Mouse (Mus musculus): ENCODE results near the gene Cd86.

Gene Cd86

DNA sequence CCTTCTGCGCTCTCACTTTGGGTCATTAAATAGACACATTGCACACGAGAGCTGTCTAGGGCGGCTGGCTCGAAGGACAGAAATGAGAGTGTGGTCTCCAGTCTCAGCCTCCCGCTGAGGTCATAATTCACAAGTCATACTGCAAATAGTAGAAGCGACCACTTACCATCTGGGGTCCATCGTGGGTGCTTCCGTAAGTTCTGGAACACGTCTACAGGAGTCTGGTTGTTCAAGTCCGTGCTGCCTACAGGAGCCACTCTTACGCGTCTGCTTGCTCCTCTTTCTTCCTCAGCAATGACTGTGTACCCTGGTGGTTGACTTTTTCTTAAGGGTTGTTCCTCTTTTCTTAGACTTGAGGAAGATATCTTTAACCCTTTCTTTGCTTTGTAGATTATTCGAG lies at the start of gene Cd86:
TSS of gene Cd86 (minus strand) at position 300 of the 400 bp plus-strand sequence.
- DNase-seq: peak; percentile 7

DNA sequence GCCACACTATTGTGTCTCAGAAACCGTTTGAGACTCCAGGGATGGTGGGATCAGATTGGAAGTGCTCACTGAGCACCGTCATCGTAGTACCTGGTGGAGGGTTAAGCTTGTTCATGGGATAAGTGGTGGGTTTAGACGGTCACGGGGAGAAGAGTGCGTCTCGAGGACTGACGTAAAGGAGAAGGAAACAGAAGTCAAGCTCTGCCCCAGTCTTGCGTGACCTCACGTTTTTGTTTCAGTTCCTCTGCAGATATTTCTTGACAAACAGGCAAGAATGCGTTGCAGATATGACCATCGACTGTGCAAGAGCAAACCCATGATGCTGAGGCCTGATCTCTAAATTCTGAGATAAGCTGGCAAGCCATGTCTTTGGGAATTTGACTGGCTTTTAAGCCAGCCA lies 45.9 kb upstream of the Cd86 start:
- no peak for DNase-seq

DNA sequence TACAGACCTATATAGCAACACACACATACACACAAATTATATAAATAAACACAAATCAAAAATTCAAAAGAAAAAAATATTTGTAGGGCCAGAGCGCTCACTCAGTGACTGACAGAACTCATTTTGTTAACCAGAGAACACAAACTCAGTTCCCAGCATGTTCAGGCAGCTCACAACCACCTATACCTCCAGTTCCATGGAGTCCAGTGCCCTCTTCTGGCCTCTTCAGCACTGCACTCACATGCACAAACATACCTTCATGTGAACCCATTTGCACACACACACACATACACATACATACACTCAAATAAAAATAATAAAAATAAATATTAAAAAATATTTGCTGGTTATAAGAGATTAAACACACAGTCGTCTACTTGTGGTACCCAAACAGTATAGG lies 44.9 kb upstream of the Cd86 start:
- DNase-seq: no peak

DNA sequence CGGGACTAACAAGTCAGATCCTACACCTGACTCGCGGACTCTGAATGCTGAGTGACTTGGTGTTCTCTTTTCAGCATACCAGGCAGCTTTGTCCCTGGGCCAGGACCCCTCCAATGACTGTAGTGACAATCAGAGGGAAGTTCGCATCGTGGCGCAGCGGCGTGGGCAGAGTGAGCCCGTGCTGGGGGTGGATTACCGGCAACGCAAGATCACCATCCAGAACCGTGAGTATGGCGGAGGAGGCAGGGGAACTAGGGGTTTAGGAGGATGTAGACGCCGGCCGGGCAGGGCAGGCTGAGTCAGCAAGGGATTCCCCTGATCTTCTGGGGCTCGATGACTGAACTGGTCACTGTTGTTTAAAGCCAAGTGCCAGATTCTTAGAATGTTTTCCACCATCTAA lies 43.5 kb upstream of the Cd86 start:
- no peak for DNase-seq

DNA sequence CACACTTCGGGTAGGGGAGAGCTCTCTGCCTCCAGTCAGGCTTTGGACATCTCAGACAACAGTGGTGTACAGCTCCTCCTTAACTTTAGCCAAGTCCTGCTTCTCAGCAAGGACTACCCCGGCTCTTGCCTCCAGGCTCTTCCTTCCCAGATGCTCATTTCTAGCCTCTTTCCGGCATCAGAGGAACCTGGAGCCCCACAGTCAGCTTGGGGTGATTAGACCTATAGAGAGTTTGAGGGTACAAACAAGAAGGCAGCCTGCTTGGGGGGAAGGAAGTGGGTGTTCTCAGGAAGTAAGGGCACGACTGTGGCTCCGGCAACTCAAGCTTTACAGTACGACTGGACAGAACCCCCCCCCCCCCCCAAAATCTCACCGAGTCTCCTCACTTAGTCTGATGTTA lies 42.9 kb upstream of the Cd86 start:
- DNase-seq: no peak

DNA sequence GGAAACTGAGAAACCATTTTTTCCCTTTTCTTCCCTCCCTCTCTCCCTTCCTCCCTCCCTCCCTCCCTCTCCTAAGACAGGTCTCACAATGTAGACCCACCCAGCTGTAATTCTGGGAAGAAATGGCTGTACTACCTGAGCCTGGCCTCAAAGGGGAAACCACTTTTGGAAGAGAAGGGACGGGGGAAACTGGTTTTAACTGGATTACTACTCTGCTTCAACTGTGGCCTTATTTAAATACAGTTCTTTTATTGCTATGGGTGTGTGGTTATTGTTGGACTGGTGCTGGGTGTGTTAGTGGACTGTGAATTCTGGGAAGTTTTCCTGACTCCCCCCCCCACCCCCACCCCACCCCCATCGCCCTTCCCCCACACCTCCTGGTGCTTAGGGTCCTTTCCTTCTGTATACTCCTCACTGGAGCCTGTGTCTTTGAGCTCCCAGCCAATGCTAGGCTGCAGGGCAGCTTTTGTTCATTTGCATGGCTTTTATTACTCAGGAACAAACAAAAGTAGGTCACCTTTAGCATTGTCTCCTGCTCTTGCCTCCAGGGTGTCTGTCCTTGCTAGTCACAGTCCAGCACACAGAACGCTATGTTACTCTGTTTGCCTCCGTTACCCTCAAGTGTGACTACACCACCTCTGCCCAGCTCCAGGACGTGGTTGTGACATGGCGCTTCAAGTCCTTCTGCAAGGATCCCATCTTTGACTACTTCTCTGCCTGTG lies 42.0 kb upstream of the Cd86 start:
- peak; percentile 64 for DNase-seq

DNA sequence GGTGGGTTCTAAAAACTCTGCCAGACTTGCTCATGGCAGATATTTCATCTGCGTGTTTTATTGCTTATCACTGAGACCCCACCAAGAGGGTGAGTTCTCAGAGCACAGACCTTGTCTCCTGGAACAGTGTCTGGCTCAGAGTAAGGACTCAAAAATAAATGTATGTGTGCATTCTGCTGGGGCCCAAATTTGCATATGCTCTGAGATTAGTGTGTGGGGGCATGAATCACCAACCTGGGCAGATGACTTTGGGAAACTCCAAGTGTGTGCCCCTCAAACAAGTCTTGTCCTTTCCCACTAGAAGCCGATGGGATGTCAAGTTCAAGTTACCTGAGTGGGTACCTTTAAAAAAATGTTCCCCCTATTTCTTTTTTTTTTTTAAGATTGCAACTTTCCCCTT lies 34.6 kb upstream of the Cd86 start:
- DNase-seq: no peak

DNA sequence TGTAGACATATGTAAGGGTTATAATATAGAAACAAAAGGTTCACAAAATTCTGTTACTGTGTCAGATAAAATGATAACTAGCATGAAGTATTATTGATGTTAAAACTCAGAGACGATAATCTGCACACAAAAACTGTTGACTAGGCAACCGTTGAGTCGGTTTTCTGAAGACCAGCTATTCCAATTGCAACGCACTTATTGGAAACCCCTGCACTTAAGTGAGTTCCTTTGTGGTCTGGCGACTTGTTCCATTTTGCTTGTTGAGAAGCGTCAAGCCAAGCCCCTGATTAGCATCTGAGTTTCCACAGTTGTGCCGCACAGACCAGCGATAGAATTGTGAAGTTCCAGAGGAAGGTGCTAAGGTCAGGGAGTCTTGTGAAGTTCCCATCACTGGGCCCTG lies 31.4 kb upstream of the Cd86 start:
- no peak for DNase-seq

DNA sequence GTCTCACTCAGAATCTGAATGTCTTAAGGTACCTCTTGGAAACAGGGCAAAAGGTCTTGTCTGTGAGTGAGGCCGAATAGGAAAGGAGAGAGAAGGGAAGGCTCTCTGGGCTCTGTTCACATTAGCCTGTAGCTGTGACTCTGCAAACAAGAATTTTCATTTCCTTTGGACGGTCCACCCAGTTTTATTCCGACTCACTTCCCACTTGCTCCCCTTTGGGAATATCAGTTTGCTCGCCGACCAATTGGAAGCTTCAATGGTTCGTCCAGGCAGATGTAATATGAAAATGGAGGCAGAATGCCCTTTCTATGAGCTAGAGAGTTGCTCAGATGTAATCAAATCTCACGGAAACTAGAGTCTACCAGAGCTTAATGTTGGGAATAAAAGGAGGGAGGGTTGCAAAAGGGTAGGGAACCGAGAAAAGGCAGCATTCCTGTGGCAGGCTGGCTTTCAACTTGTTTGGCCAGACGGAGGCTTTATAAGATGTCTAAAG lies 29.0 kb upstream of the Cd86 start:
- DNase-seq: no peak

DNA sequence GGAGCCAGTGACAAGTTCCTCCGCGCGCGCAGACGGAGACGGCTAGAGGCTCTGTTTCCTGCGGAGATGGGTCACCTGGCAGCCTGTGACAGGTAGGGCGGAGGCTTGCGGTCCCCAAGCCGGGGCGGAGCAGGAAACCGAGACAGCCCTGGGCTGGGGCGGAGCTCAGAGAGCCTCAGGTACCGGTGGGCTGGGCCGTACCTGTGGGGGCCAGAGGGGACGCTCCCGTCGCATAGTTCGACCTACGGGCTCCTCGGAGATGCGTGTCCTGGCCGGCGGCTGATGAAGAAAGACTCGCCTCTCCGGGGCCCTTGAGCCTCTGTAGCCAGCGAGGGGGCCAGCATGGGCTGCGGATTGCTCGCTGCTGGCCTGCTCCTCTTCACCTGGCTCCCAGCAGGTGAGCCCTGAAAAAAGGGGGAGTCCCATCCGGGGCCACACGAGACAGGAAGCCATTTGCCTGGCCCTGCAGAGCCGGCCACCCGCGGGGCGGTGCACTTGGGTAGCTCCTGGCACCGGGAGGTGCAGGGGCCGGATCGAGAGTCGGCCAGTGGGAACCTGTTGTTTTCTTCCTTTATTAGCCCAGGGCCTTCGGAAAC lies 28.0 kb upstream of the Cd86 start, which contains the start of gene Ildr1:
TSS of gene Ildr1 (plus strand) at position 161 of the 596 bp plus-strand sequence.
- peak; percentile 49 for DNase-seq

DNA sequence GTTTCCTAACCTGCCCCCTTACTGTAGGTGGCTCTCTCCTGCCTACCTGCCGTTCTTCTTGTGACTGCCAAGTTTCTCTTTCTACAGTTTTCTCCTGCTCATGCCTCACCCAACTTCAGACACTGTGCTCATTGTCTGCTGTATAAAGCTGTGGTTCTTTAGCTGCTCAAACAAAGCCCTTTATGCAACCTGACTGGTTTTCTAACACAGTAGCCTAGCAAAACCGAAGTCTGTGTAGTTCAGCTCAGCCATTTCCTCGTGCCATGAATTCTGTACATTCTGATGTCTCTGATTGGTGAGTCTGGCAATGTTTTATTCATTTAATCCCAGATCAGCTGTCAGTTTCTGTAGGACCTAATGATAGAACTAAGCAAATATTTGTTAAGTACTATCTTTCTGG lies 25.6 kb upstream of the Cd86 start:
- DNase-seq: no peak

DNA sequence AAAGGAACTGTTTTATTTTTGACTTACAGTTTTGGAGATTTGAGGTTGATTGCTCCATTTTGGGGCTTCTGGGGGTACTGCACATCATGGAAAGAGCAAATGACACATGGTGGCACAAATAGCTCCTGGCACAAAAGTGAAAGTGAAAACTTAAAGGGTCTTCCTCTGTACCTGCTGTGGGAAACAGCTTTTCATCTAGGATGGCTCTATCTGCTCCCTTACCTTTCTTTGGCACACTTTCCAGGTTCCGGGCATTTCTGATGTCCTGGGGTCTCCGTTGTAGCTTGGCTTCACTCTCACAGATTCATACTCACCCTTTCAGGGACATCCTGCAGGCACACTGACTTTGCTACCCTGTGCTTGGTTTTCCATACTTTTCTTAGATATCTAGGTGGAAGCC lies 22.2 kb upstream of the Cd86 start:
- no peak for DNase-seq

DNA sequence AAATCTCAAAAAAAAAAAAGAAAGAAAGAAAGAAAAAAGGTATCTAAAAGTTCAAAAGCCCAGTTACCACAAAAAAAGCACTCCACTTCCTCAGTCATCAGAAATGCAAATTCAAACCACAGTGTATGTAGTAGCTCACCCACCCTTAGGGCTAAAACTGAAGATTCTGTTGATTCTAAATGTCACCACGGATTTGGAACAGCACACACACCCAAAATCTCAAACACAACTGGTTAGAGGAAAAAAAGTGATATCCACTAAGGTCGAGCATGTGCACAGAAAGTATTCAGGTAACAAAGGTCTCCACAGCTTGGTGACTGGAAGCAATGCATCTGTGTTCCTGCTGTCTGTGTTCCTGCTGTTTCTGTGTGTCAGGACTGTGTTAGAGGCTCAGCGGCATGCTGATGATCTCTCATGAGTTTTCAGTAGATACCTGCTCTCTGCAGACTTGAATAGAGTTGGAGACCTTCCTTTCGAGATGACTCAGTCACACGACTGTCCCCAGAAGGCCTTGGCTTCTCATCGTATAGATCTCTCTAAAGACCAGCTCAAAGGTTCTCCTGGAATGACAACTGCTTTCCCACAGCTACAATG lies 18.5 kb upstream of the Cd86 start:
- no peak for DNase-seq

DNA sequence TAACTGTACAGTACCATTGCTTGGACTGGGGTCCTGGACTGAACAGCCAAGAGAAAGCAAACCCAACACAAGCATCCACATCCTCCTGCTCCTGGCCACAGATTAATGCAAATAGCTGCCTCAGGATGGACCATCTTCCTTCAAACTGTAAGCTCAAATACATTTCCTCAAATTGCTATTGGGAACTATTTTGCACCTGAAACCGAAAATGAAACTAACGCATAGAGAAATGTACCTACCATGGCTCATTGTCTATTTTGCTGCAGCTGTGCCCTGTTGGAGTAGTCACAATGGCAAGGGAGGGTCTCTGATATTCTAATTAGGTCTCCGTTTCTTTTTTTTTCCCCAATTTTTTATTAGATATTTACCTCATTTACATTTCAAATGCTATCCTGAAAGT lies 15.9 kb upstream of the Cd86 start:
- DNase-seq: no peak

DNA sequence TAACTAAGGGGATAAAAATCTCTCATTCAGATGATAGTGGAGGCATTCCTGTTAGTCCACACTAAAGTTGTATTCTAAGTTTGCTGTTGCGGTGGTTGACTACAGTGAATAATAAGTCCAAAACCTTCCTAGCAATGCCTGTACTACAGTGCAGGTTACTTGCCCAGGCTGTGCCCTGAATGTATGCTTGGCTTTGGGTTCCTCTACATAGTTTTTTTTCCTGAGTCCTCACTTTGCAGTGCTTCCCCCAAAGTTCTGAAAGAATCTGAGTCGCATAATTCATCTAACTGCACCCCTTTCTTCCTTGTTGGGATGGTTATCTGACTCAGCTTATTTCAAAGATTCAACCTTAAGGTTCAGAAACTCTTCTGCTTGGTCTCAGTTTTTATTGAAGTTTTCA lies 10.0 kb upstream of the Cd86 start:
- no peak for DNase-seq

DNA sequence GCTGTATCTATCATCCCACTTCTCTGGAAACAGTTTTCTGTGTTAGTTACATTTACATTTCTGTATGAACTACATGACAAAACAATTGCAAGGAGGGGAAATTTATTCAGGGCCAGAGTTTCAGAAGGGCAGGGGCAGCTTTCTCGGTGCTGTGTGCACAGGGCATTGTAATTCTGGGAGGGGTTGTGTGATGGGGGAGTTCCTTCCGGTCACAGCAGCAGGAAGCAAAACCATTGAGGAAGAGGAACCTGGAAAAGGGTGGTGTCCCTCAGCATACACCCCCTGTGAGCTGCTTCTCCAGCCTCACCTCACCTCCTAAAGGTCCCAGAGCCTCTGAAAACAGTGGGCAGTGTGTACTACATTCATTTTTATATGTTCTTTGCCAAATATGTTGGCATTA lies 9.4 kb upstream of the Cd86 start:
- DNase-seq: no peak

DNA sequence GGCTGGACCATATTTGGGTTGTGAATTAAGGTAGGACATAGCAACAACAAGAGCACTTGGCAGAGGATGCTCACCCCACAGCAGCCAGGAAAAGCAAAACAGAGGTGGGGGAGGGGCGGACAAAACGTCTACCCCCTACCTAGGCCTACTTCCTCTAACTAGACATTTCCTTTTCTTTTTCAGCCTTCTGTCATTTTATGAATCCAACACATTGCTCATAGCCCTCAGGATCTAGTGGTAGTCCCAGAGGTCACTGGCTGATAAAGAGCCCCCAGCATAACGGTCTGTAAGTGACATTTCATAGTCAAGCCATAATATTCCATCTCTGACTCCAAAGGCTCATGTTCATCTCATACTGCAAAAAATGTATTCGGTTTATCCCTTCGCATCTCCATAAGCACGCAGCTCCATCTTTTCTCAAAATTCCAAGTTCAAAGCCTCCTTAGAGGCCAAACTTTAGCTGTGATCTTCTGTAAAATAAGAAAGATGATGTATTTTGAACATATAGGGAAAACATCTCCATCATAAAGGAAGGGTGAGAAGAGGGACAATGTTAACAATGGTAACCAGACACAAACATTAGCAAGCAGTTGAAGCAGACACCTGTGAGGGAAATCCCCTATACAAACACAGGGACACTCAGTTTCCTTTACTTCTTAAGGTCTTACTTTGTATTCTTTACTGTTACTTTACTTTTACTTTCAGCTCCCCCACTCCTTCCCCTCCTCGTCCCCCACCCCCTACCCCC lies 8.8 kb upstream of the Cd86 start:
- DNase-seq: no peak

DNA sequence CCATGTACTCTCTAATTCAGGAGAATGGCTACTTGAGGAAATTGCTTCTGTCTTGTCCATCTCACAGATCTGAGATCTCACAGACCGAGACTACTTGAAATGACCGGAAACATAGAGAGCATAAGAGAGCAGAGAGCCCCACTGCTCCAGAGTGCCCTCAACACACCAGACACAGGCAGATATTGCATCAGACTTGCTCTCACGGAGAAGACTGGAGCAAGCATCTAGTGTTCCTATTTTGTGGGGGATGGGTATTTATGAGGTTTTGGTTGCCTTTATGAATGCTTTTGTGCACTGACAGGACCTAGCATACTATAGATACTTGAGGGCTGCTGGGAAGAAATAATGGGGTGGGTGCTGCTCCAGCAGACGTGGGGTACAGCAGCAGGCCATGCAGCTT lies 7.3 kb upstream of the Cd86 start:
- no peak for DNase-seq

DNA sequence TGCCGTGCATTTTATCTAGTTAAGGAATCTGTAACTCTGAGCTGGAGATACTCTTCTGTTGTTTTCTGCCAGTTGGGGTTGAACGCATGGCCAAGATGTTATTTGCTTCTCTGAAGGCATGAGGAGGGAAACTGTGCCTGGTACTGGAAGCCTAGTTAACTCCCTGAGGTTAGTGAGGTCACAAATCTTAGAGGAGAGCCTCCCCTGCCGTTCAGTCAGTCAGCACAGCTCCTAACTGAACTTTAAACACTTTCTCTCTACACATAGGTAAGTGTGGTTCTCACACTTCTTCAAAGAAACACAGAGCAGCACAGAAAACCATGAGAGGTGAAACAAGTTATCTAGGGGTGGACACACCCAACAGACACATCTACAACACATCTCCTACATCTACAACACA lies 4.7 kb upstream of the Cd86 start:
- DNase-seq: no peak

DNA sequence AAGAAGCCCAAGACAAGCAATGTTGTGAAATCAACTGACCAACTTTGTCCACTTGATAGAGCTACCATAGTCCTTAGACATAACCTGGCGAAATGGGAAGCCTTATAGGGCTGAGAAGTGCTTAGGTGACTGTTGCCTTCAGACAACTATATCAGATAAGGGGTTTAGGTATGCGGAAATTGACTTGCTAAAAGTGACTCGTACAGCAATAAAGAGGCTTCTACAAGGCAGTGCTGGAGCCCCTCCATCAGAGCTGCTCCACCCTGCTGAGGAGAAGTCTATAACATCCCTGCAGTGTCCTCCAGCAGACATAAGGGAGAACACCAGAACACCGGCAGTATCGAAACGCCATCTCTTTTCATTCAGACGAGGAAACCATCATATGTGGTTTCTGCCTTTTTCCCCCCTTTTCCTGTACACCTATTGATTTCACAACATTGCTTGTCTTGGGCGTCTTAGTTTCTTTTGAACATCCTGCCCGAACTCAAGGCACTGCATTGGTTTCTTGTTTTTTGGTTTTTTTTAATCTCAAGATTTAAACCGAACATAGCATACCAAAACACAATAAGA lies 652 bp upstream of the Cd86 start:
- no peak for DNase-seq

DNA sequence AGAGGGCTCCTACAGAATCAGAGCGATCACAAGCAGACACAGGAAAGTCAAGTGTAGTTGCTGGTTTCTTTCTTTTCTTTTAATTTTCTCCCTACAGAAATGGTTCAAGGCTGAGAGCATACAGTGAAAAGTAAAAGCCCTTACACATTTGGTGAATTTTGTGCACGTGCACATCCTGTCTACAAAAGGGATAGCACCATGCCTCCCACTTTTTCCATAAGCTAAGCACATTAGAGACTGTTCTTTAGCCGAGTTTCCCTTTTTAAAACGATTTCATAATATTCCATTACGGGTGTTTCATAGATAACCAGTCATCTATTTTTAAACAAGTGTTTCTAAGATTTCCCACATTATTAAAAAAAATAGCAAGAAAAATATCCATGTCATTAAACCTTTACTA lies 2.4 kb downstream of the Cd86 start:
- DNase-seq: no peak

DNA sequence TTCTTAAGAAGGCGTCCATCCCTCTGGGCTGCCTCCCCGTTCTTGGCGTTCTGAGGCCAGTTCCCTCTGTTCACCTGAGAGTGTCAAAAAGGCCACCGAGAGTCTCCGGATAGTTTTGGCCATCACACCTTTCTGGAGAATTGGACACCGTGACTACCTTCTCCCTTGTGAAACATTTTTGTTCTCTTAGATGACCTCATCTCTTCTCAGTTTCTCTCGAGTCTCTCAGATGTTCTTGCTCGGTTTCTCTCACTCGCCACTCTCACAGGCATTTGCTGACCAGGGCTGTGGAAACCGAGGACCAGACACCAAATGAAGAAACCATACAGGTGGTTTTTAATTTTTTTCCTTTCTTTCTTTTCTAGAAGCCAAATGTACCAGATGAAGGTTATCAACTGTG lies 4.6 kb downstream of the Cd86 start:
- no peak for DNase-seq

DNA sequence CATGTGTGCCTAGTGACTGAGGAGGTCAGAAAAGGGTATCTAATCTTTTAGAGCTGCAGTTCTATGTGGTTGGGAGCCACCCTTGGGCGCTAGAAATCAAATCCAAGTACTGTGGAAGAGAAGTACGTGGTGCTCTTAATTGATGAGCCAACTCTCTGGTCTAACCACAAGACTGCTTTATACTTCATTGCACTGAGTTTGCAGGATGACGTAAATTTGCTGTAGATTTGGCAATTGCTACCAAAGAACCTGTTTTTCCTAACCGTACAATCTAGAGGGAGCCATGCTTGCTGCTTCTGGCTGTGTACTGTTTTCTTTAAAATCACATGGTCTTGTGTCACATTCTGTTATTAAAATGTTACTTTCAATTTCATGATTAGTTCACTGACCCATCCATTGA lies 10.0 kb downstream of the Cd86 start:
- DNase-seq: no peak
